Mouse (Mus musculus) erythroblast, adult 5-6 weeks (primary cell): ENCODE results near the gene Cln6. TPM values are rescaled to one million over a fixed set of nuclear protein-coding genes. Genes with fewer than 3 reads are reported as not detected.

ENCODE experiments used
- ATAC-seq: replicated peaks from 2 replicates; pipeline ENCODE4 v1.8.0; 2016; ENCODE audit warnings: moderate number of reproducible peaks, mild to moderate bottlenecking, moderate TSS enrichment, inconsistent platforms; ENCODE audit not compliant: poor library complexity, low FRiP score, severe bottlenecking
- total RNA-seq, 2 experiments: library from RNA; stranded (forward) in 1 of 2; stranded (reverse) in 1 of 2; fragments of 150-400 nt in 1 of 2; fragments of 200-764, 138-1000 nt in 1 of 2; gene quantifications; 2 replicates each; pipeline versions ENCODE4 v1.2.3 to v1.2.4; 2015 to 2017; ENCODE audit warnings: low replicate concordance in 2 of 2

The Cln6 gene
- total RNA-seq, 2 experiments from 2014 or later, result 11.3 to 11.5 TPM

GRCm38 (mm10) chr9:62870728-62871127 is 32.1 kb downstream of the Cln6 start:
- ATAC-seq, result no peak

GRCm38 (mm10) chr9:62876966-62877616 is 38.5 kb downstream of the Cln6 start:
- ATAC-seq, result no peak

GRCm38 (mm10) chr9:62877825-62878224 is 39.2 kb downstream of the Cln6 start:
- ATAC-seq, result no peak

GRCm38 (mm10) chr9:62881871-62882270 is 43.3 kb downstream of the Cln6 start:
- ATAC-seq, result no peak

- ATAC-seq, result no peak
These were observed 55.9 kb downstream of the Cln6 start for GRCm38 (mm10) chr9:62894486-62894885.

Other genes starting within 250 kb of the Cln6 start
- not detected in 2 replicates for gene Itga11, start 161.0 kb upstream of the Cln6 start, total RNA-seq (2015; ENCODE audit: low replicate concordance)
- gene Itga11, start 161.0 kb upstream of the Cln6 start, total RNA-seq (2017; ENCODE audit: low replicate concordance), result not detected in 2 replicates
- gene Fem1b, start 26.9 kb upstream of the Cln6 start, total RNA-seq (2015; ENCODE audit: low replicate concordance), result 6.5 and 7.5 TPM in 2 replicates
- 10.0 and 14.7 TPM in 2 replicates for gene Fem1b, start 26.9 kb upstream of the Cln6 start, total RNA-seq (2017; ENCODE audit: low replicate concordance)
- not detected in 2 replicates for gene Calml4, start 19.3 kb downstream of the Cln6 start, total RNA-seq (2015; ENCODE audit: low replicate concordance)
- gene Calml4, start 19.3 kb downstream of the Cln6 start, total RNA-seq (2017; ENCODE audit: low replicate concordance), result not detected in 2 replicates
- 29.0 and 45.0 TPM in 2 replicates for gene Pias1, start 149.1 kb downstream of the Cln6 start, total RNA-seq (2015; ENCODE audit: low replicate concordance)
- 20.1 and 26.5 TPM in 2 replicates for gene Pias1, start 149.1 kb downstream of the Cln6 start, total RNA-seq (2017; ENCODE audit: low replicate concordance)